Mouse (Mus musculus) Muller cell, postnatal 12 days (primary cell): ENCODE data around the gene Kcnip1.

ENCODE experiments used
- DNase-seq: peaks from one replicate; pipeline ENCODE4 v3.0.0-alpha.2; 2015; ENCODE audit errors: inconsistent ontology term

The Kcnip1 gene

GRCm38 (mm10) chr11:33827085-33827828 lies 165.7 kb downstream of the Kcnip1 start:
- no peak for DNase-seq

GRCm38 (mm10) chr11:33824739-33825138 lies 168.2 kb downstream of the Kcnip1 start:
- DNase-seq: peak; percentile 35

GRCm38 (mm10) chr11:33821331-33821730 lies 171.6 kb downstream of the Kcnip1 start:
- no peak for DNase-seq

GRCm38 (mm10) chr11:33820876-33821275 lies 172.1 kb downstream of the Kcnip1 start:
- DNase-seq: no peak

GRCm38 (mm10) chr11:33818861-33819503 lies 174.0 kb downstream of the Kcnip1 start:
- peak; percentile 50 for DNase-seq

GRCm38 (mm10) chr11:33816020-33816419 lies 176.9 kb downstream of the Kcnip1 start:
- DNase-seq: no peak

GRCm38 (mm10) chr11:33810105-33810504 lies 182.8 kb downstream of the Kcnip1 start:
- no peak for DNase-seq

- no peak for DNase-seq
Measured at GRCm38 (mm10) chr11:33803093-33803492, 189.9 kb downstream of the Kcnip1 start.

- no peak for DNase-seq
Measured at GRCm38 (mm10) chr11:33800436-33801088, 192.4 kb downstream of the Kcnip1 start.

- peak; percentile 57 for DNase-seq
Measured at GRCm38 (mm10) chr11:33799933-33800332, 193.0 kb downstream of the Kcnip1 start.

GRCm38 (mm10) chr11:33798094-33798648 lies 194.8 kb downstream of the Kcnip1 start:
- no peak for DNase-seq

GRCm38 (mm10) chr11:33787362-33787761 lies 205.6 kb downstream of the Kcnip1 start:
- DNase-seq: peak; percentile 51

GRCm38 (mm10) chr11:33786572-33786971 lies 206.4 kb downstream of the Kcnip1 start:
- no peak for DNase-seq

GRCm38 (mm10) chr11:33781561-33781971 lies 211.4 kb downstream of the Kcnip1 start:
- DNase-seq: no peak

- no peak for DNase-seq
Measured at GRCm38 (mm10) chr11:33780263-33780662, 212.7 kb downstream of the Kcnip1 start.

GRCm38 (mm10) chr11:33772615-33773141 lies 220.3 kb downstream of the Kcnip1 start:
- DNase-seq: no peak

GRCm38 (mm10) chr11:33772043-33772442 lies 220.9 kb downstream of the Kcnip1 start:
- DNase-seq: no peak

GRCm38 (mm10) chr11:33766976-33767938 lies 225.7 kb downstream of the Kcnip1 start:
- DNase-seq: peak; percentile 49

GRCm38 (mm10) chr11:33761201-33761755 lies 231.7 kb downstream of the Kcnip1 start:
- no peak for DNase-seq

GRCm38 (mm10) chr11:33756624-33757023 lies 236.3 kb downstream of the Kcnip1 start:
- DNase-seq: no peak
